ENCODE assay signal across 9 mouse cellular contexts in genomic region chr2:172643860-172644259, GRCm38 (mm10).
A peak's percentile ranks its signal among the peaks of the same experiment; 100 is the strongest.
DNase-seq lines count a peak whose midpoint lies in the region; ATAC-seq lines count a peak whose summit lies in the region.
"Had no signal": no experiment of that assay in that cellular context is flagged by ENCODE, and none has a peak within 500 bp of the region (broad histone marks: within the 10 kb centered on the region; RNA-seq: fewer than 3 reads in every experiment).

No protein-coding gene starts in this region.

- peaks cover 3% of the 10 kb centered on the region; the same call in 1 of the 2 replicates for H3K4me1 ChIP-seq in forebrain, embryonic 12.5 days
- H3K4me1 ChIP-seq in forebrain, embryonic 13.5 days, result peaks cover 7% of the 10 kb centered on the region; the same call in 1 of the 2 replicates

- no peaks in the 10 kb centered on the region for H3K9me3 ChIP-seq in forebrain, embryonic 12.5 days
- H3K9me3 ChIP-seq in forebrain, embryonic 13.5 days (replicated peaks), result no peaks in the 10 kb centered on the region

- H3K4me2 ChIP-seq in forebrain, embryonic 12.5 days, result no peak overlapping the region
- H3K4me2 ChIP-seq in forebrain, embryonic 13.5 days, result no peak overlapping the region

- 0 out of 2 replicates have a peak overlapping the region, but pooled peaks have one; percentile 1 for H3K9ac ChIP-seq in forebrain, embryonic 12.5 days
- no peak overlapping the region for H3K9ac ChIP-seq in forebrain, embryonic 13.5 days

- 34% methylated on average over 12 of the region's 12 CpGs for WGBS in forebrain, embryonic 12.5 days
- WGBS in forebrain, embryonic 13.5 days, result 31% methylated on average over 12 of the region's 12 CpGs

- no peak for ATAC-seq in forebrain, embryonic 12.5 days (ENCODE audit: low FRiP score)
- no peak for ATAC-seq in forebrain, embryonic 13.5 days

- H3K36me3 ChIP-seq in forebrain, embryonic 12.5 days (replicated peaks), result no peaks in the 10 kb centered on the region
- no peaks in the 10 kb centered on the region for H3K36me3 ChIP-seq in forebrain, embryonic 13.5 days (ENCODE audit: poor library complexity, severe bottlenecking)

- DNase-seq in fat pad, adult 2 months (ENCODE audit: extremely low read depth, low read depth, low spot score), result peak; percentile 14
- DNase-seq in kidney, adult 9 months, result peak; percentile 29
- DNase-seq in skeletal muscle tissue, adult 2 months (ENCODE audit: low read depth, low spot score), result peak; percentile 3
- no peak for DNase-seq in B cell, adult 2 months
- no peak for DNase-seq in right cerebral cortex, adult 2 months (ENCODE audit: low spot score in 2 of 2)
- no peak for DNase-seq in thymus, postnatal 36 days
- DNase-seq: right cerebral cortex, postnatal 25 days had no signal

- no peak overlapping the region for H3K27ac ChIP-seq in forebrain, embryonic 12.5 days
- H3K27ac ChIP-seq in forebrain, embryonic 13.5 days, result no peak overlapping the region

- H3K27me3 ChIP-seq in forebrain, embryonic 12.5 days, result peaks cover 10% of the 10 kb centered on the region; the same call in 1 of the 2 replicates
- H3K27me3 ChIP-seq in forebrain, embryonic 13.5 days, result no peaks in the 10 kb centered on the region

- H3K4me3 ChIP-seq in forebrain, embryonic 12.5 days (replicated peaks), result no peak overlapping the region
- no peak overlapping the region for H3K4me3 ChIP-seq in forebrain, embryonic 13.5 days

Comparison
In these comparisons a context has a peak if more than half of its experiments do, and no peak if none do; other contexts are left out.
1. DNase-seq: peak in fat pad, adult 2 months (single experiment), kidney, adult 9 months (single experiment) and skeletal muscle tissue, adult 2 months (single experiment); none in B cell, adult 2 months (0 of 2), right cerebral cortex, adult 2 months (0 of 2) and thymus, postnatal 36 days (0 of 2).